Mouse (Mus musculus) kidney, postnatal 4 days (tissue): ENCODE results near the gene Srgap3.

Source experiments
- DNase-seq, 2 experiments: peaks; one replicate each; pipeline ENCODE4 v3.0.0; 2021; ENCODE audit warnings: mixed read lengths in 2 of 2

Gene Srgap3

DNA sequence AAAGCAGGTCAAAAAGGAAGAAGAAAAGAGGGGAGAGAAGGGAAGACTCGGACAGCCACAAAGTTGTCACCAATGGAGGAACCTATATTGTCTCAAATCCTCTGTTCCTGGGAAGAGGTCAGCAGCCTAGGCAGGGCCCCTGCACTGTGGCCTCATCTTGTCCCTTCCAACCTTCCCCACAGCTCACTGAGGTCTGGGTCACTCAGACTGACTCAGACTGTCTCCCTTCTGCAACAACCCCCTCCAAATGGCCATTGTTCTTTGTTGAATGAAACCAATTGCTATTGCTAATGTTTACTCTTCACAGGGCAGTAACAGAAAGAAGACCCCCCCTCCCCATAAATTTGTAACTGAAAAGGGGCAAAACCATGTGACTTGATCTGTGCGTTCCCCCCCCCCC lies 2.2 kb upstream of the Srgap3 start:
- no peak for DNase-seq

DNA sequence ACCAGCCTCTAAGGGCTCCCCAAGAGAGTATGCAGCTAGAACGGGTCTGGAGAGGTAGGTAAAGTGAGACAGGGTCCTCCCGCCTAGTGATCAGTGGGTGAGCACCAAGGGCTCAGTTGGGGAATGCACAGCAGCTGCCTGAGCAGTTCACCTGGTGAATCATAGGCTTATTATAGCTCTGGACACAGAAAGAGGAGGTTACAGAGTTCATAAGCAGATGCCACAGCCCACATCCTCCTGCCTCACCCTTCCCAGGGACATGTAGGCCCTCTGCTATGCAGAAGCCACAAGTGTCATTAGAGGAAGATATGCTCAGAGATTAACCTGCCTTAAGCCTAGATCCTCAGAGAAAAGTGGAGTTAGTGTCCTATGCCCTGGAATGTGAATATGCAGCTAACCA lies 1.4 kb upstream of the Srgap3 start:
- no peak for DNase-seq

DNA sequence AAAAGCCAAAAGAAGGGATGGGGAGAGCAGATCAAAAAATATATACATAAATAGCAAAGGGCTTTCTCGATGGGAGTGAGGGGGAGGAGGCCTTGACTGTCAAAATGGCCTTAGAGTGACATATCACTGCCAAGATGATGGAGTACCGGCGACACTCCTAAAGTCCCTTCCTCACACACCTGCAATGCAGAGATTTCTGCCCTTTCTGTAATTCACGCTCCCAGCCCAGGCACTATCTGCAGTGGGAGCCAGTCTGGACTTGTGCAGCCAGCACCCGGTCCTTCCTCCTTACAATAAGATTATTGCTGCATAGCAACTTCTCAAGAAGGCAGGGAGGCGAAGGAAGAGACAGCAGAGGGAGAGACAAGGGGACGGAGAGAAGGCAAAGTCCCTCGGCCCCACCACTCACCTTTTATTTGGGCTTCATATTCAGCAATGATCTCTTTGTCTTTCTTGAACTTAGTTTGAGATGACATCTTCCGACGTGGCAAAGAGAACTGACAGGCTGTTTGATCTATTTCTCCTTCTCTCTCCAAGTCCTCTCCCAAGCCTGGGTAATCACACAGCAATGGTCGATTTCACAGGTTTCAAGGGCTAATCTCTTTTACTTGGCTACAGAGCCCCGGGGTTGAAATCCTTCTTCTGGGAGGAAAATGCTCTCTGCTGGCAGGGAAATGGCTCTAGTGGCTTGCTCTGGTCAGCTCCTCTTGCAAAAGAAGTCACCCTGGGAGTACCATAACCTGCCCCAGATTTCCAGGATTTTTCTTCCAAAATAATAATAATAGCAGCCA lies 850 bp downstream of the Srgap3 start:
- DNase-seq: peak; percentile 23 to 48

DNA sequence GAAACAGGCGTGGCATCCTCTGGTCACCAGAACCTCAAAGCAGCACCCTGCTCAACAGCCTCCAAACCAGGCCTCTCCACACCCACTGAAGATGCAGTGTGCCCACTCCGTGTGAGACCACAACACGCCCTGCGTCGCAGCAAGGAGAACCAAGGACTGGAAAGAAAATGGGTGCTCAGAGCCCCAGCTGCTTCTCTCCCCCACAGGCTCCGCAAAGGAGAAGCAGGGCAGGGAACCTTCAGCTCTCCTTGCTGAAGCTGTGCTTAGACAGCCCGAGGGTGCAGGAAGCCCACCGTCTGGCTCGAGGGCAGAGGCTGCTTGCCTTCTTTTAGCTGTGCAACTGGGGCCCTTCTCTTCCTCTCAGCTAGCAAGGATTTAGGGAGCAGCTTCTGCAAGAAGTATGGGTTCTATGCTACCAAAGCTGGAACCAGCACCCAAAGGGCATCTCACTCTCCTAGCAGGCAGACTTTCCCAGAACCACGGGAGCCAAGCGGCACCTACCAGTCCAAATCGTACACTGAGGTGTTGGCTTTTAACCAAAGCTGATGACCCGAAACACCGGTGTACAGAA lies 1.8 kb downstream of the Srgap3 start:
- peak; percentile 17 to 31 for DNase-seq

DNA sequence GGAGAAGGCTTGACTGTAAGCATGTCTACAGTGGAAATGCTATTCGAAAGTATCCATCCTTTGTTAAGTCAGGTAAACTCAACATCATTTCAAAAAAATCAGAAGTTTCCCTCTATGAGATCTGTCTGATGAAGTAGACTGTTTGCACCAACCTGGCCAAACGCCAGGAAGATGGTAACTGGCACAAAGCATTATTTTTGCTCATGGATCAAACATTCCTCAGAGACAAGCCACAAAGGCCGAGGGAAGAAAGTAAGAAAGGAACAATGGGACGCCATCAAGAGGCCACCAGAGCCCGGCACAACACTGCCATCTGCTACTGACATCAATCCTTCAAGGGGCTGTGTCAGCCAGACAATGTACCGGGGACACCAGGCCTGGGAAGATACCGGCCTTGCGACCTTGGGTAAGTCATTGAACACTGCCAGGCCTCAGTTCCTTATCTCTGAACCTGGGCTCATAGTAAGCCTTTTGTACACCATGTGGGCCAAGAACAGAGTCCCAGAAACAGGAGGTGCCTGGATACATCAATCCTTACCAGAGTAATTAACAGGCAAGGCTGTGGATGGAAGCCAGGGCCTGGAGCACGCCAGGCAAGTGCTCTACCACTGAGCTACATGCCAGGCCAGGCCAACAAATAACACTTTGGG lies 3.3 kb downstream of the Srgap3 start:
- no peak for DNase-seq

DNA sequence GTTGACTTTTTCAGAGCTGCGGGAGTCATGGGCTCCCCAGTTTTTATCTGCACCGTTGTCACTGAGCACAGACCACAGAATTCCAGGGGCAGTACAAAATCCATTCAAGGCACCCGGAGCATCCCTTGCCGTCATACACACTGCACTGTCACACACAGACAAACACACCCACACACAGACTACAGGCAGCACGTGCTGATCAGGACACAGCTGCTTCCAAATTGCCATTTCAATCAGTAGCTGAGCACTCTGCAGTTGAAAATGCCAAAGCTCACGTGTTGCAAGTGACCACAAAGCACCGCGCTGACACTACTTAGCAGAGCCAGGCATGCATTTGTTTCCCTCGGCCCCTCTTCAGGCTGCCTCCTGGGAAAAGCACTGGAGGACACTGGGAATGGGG lies 7.8 kb downstream of the Srgap3 start:
- DNase-seq: no peak

DNA sequence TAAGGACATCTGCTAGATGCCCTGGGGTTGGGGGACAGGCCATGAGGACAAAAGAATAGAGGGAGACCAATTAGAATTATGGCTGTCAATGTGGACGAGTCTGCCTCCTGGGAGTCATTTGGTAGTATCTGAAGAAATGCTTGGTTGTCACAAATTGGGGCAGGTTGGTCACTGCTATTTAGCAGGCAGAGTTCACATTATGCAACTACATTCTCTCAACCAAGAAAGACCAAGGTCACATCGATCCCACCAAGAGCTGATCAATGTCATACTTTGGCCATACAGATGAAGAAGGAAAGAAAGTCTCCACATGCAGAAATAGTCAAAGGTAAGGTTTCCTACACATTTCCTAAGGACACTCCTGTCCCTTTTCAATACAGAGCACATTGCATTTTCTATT lies 9.3 kb downstream of the Srgap3 start:
- DNase-seq: no peak

DNA sequence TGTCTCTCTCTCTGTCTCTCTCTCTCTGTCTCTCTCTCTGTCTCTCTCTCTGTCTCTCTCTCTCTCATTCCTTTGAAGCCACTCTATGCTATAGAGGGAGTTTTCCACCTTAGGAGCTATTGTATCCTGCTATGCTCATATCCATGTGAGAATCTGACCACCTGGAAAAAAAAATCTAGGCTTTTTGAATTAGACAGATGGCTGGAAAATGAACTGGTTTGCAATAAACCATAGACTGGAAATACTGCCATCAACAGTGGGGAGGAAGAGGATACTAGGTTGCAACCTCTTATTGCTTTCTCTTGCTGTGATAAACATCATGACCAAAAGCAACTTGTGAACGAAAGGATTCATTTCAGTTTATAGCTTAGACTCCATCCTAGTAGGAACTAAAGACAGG lies 12.6 kb downstream of the Srgap3 start:
- no peak for DNase-seq

DNA sequence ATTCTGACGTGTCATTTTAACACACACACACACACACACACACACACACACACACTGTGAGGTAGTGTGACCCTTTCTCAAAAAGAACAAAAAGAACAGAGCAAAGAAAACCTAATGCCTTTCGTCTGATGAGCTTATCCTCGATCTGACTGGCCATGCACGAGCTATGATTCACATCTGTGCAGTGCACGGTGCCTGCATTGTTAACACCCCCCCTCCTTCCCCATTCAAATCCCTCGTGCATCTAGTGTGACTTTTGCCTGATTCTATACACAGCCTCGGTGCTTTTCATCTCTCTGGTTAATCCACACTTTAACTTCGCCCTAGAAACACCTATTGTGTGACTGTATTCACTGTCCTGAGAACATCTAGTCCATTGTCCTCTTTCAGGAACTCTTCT lies 14.5 kb downstream of the Srgap3 start:
- DNase-seq: no peak

DNA sequence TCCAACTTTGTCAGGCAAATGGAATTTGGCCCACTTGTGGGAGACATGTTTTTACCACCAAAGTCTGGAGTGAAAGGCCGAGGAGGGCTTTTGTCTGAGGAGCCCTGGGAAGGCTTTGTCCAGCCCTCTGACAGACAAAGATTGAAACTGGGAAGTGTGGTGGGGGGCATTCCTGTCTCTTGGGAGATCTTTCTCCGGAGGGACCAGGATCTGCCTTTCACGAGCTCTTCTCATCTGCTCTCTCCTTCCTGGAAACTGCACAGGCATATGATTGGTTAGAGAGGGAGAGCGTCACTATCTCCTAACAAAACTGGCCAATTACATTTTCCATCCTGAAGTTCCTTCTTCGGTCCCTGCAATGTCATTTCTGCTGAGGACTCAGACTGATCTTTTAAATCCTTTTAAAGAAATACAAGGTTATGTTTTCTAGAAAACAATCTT lies 17.0 kb downstream of the Srgap3 start:
- DNase-seq: no peak

DNA sequence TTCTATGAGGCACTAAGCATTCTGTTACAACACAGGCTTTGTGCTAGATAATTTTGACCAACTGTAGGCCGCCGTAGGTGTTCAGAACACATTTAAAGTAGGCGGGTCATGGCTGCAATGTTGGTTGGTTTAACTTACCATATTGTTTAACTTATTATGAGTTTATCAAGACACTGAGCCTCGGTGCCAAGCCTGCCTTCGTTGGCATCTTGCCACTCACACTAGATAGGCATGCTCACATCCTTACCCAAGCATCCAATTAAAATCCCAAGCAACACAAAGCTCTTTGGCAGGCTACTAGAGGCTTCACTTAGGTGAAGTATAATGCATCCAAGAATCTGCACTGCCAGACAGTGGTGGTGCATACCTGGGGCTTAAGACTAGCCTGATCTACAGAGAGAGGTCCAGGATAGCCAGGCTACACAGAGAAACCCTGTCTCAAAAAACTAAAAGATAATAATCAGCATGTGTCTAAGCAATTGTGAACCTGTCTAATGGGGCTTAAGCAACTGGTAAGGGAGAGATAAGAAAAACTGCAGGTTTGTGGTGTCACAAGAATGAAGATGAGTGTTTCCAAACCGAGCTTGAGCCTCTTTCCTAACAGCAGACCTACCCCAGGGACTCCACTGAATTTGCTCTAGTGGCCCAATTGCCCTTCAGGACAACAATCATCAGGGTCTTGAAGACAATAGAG lies 17.6 kb downstream of the Srgap3 start:
- DNase-seq: no peak

DNA sequence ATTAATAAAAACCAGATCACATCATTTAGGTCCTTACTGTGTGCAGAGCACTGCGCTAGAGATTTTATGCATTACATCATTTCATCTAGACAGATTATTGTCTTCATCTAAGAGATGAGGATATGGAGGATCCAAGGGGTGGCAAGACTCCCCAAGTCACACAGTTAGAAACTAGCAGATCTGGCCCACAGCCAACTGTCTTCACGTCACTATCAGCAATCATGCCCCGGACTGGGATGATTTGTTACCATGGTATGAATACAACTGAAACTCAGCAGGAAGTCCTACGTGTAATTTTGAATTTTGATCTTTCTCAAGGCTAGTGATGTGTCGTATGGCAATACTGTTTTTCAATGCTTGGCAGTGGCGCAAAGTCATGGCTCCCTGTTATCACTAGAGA lies 18.2 kb downstream of the Srgap3 start:
- no peak for DNase-seq

DNA sequence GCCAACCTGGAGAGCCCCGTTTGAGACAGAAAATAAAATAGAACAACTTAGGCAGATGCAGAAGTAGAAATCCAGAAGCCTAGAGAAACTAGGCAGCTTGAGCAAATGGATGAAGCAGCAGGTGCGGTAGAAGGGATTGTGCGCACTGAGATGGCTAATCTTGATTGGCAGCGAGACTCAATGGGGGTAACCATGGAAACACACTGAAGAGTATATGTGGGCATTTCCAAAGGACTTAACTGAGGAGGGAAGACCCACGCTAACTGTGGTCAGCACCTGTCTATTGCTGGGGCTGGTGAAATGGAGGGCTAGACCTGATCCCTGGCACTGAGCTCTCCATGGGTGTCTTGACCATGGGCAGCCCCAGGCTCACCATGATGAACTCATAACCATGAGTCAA lies 19.7 kb downstream of the Srgap3 start:
- DNase-seq: no peak

DNA sequence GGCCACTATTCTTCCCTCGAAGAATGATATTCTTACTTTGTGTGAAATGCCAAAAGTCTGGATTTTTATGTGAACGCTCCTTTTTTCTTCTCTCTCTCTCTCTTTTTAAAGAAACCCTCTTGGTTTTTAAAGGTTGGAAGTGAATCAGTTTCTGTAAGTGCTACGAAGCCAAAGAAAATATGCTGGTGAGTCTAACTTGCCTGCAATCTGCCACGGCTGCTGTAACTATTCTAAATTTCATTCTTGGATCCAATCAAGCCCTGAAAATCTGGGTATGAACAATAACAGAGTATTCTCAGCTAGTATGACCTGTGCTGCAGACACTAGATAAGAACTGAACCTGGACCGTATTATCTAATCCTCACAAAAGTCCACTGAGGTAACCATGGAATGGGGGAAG lies 21.1 kb downstream of the Srgap3 start:
- DNase-seq: no peak

DNA sequence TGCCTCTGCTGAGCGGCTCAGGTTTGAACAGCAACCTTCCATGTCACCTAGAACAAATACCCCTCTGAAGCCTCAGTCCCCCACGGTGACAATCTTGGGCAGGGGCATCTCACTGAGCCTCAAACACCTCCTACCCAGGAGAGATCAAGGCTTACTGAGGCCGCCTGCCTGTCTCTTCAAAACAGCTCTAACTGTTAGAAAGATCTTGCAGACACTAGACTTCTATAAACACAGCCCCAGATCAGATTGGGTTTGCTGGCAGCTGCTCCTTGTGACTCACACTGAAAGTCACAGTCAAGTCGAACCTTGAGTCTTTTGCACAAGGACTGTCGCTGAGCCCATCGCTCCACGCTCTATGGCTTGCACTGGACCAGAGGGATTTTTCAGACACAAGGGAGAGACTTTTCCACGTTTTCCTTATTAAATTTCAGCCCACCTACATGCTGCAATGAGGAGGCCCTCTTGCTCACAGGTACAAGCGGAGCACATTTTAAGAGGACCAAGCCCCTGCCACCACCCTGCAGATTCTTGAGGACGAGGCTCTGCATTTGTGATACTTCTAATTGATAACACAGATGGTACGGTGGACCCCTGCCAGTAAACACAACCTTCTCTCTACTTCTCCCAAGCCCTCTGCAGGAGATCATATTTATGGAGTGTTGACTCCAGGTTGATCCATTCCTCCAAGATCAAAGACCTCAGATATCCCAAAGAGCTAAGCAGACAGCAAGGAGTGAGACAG lies 21.7 kb downstream of the Srgap3 start:
- DNase-seq: no peak

DNA sequence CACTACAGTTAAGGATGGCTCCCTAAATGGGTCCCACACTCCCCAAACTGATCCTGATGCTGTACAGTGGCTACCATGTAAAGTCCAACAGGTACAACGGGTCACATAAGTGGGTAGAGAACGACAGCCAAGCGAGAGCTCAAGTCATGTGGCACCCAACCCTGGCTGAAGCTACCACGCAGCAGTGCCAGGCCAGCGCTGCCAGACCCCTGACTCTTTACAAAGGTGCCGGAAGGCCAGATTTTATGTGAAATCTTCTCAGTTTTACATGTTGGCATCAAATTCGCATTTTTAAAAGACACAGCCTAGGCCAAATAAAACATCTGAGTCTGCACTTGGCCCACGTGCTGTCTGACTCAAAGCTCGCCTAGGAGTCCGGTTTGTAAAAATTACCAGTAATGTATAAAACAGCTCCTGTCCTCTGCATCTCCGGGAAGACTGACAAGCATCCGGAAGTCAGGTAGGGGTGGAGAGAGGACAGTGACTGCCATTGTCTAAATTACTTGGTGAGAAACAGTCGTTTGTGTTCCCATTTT lies 22.4 kb downstream of the Srgap3 start:
- DNase-seq: no peak

DNA sequence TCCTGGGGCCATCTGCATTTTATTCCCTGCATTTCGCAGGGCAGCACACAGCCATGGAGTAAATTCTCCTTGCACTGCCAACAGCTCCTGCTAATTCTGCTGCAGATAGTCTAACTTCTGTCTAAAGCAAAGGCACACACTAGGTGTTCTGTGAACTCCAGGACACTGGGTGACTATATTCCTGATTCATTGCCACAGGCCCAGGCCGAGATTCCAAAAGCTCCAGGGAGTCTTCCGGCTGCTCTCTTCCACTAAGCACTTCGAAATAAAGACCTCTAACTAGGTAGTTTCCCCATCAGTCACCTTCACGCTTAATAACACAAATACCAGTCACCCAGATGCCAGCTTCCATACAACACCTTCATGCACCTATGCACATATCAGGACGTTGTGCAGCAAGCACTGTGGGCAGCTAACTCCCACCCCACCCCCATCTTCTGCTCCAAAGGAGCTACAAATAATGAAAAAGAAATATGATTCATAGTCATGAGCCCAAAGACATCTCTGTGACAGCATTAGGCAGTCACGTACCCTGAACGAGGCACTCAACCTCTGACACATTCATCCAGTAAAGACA lies 26.4 kb downstream of the Srgap3 start:
- DNase-seq: no peak

DNA sequence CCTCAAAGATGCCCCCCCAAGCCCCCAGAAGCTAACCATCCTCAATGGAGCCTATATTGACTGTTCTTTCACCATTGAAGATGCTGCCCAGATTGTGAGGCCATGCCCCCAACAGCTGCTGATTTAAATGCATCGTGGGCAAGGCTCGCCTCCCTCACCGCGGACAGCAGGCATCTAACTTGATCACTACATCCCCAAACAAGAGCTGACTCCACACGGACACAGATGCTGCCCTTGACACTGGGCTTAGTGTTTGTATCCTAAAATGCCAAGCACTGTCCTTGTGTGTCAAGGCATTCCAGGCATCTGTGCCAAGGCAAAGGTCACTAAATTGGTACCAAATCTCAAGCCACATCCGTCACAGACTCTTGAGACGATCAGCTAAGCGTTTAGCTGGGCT lies 29.3 kb downstream of the Srgap3 start:
- no peak for DNase-seq

DNA sequence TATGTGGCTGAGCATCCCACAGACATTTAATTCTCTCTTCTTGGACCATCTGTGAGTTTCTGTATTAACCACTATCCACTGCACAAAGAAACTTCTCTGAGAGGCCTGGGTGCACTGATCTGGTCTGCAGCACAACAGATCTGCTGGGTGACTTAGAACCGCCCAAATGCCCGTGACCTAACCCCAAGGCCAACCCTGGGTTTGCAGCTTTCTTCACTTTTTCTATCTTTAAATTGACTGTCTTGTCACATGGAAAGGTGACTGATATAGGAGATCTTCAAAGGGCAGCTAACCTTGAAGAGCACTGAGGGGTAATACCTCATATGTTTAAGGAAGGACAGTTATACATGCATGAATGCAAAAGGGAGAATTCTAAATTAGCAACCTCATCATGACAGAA lies 30.8 kb downstream of the Srgap3 start:
- DNase-seq: no peak

DNA sequence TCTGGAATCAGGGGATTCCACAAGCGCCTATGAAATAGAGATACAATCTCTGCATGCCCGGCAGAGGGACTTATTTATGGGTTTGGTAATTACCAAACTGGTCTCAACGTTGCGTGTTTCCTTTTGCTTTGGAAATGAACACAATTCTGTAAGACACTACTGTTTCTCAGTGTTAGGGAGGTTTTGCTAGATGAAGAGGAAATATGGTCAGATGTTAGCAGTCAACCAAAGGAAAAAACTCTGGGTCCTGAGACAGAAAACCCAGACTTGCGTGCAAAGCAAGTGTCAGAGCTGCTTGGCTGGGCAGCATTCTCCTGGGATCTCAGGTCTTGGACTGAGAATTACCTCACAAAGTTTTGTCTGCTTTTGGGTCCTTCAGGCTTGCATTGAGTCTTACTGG lies 34.5 kb downstream of the Srgap3 start:
- no peak for DNase-seq

DNA sequence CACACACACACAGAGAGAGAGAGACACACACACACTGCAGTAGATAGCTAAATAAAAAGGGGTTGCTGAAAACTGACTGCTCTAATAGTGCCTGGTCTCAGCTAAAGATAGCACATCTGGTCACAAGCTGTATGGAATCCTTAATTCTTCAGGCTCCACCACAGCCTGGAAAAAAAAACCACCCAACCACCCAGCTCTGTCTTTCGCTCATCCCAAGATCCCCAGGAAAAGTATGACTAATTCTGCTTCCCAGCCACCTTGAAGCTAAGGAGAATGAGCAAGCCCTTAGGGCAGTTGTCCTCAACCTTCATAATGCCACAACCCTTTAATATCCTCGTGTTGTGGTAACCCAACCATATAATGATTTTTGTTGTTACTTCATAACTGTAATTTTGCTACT lies 37.4 kb downstream of the Srgap3 start:
- DNase-seq: no peak

DNA sequence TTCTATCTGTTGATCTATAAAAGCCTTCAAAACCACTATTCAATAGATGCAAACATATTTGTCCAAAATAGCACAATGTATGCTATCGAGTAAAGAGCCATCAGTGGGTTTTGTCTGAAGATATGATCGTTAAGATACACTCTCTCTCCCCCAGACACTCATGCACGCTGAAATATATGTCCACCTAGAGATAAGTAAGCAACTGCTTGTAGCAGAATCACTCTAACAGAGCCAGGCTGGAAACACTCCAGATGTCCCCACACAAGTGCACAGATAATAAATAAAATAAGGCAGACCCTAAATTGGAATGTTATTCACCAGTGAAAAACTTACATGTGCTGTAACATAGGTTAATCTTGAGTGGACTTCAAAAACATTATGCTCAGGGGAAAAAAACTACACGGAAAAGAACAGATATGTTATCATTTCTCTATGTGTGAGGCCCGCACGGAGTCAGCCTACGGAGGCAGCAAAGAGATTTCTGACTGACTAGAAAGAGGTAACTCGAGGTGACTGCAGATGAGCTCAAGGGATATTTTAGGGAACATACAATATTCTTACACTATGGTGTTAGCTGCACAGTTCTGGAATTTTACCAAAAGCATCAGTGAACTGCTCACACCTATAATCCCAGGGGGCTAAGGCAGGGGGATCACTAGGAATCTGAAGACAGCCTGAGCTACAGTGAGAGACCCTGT lies 39.0 kb downstream of the Srgap3 start:
- DNase-seq: no peak
